Mouse (Mus musculus): ENCODE data around the gene Lrrc56. TPM values are rescaled to one million over a fixed set of nuclear protein-coding genes. Genes with fewer than 3 reads are reported as not detected.

The Lrrc56 gene
- total RNA-seq, 2 experiments from 2014 or later, result 0.28 to 6.1 TPM

DNA sequence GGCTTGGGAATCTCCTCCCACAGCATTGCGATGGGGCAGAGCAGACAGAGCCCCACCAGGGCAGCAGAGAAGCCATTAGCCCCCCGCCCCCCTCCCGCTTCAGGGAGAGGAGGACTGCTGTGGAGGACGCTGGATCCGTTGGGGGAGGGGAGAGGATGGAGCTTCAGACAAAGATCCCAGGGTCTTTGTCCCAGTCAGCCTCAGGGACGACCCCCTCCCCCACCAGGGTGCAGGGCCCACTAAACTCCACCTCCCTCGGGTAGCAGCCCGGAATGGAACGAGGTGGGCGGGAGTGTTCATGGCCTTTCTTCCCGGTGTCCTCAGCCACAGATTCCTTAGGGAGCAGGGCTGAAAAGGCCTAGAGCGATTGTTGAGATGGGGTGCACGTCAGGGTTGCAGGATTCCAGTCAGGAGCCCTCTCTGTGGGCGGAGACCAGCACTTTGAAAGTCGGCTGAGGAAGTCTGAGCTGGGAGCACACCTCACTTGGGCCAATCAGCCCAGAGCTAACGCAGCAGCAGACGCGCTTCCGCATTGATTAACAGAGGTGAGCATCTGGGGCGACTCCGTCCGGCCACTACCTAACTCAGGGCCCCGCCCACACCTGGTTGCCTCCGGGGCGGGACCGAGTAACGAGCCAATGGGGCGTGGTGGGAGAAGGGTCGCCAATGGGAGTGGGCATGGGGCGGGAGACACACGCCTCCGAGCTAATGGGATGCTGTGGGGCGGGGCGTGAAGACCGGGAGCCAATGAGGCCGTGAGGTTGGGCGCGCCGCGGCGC lies 21.3 kb downstream of the Lrrc56 start, which contains the start of gene Rassf7:
Gene Rassf7, plus strand, starts transcription at position 760 of the 779 bp plus-strand sequence.
- ATAC-seq (replicated peaks; ENCODE audit: low FRiP score, low TSS enrichment, poor library complexity, severe bottlenecking), result peak; percentile 89

DNA sequence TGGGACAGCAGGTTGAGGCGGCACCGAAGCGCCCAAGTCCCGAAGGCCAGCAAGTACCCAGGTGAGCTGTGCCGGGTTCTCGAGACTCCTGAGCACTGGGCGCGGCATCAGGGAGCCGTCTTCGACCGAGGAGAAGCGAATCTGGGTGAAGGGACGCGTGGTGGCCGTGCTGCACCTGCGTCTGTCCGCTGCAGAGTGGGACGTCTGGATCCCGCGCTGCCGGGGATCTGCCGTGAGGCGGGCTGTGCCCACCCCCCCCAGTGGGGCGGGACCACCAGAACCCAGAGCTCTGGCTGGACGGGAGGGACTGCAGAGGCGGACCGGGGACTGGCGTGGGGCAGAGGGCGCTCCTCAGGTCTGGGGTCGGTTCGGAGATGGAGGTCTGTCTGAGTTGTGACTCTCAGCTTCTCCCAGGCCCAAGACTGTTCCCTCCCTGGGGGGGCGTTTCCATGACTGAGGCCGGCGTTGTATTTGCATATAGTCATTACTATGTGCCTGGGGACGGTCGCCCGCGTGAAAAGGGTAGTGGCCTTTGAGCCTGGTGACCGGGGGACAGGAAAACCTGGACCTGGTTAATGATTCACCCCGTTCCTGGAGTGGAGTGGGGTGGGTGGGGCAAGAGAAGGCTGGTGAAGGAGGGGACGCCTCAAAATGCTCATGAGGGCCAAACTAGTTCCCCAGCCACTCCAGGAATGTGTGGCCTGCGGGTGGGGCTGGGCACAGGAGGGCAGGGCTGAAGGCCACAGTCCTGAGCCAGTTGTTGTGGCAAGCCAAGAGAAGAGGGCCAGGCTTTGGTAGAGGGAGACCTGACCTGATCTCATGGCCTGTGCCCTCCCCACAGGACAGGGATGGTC lies 22.1 kb downstream of the Lrrc56 start:
- ATAC-seq (replicated peaks; ENCODE audit: low FRiP score, low TSS enrichment, poor library complexity, severe bottlenecking), result peak; percentile 38

DNA sequence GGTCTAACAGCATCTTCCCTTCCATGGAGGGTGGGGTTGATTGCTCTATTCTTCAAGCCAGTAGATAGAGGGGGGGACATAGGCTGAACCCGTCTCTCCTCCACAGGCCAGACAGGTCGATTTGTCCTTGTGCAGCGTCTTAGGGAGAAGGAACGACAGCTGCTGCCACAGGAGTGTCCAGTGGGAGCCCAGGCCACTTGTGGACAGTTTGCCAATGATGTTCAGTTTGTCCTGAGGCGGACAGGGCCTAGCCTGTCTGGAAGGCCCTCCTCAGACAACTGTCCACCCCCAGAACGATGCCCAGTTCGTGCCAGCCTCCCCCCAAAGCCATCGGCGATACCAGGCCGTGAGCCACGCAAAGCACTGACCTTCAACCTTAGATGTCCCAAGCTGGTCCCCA lies 22.9 kb downstream of the Lrrc56 start:
- no peak for ATAC-seq (replicated peaks; ENCODE audit: low FRiP score, low TSS enrichment, poor library complexity, severe bottlenecking)

DNA sequence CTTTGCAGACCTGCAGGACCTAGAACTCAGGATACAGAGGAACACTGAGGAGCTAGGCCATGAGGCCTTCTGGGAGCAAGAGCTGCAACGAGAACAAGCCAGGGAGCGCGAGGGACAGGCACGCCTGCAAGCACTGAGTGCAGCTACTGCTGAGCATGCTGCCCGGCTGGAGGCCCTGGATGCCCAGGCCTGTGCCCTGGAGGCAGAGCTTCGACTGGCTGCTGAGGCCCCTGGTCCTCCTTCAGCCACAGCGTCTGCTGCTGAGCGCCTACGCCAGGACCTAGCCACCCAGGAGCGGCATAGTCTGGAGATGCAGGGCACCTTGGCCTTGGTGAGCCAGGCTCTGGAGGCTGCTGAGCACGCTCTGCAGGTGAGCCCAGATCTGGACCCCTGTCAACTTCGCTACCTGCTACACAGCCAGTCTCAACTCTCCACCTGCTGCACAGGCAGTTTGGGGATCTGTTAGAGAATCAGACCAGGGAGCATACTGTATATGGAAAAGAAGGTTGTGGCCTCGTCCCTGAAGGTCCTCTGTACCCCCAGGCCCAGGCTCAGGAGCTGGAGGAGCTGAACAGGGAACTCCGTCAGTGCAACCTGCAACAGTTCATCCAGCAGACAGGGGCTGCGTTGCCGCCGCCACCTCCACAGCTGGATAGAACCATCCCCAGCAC lies 23.5 kb downstream of the Lrrc56 start:
- no peak for ATAC-seq (replicated peaks; ENCODE audit: low FRiP score, low TSS enrichment, poor library complexity, severe bottlenecking)

DNA sequence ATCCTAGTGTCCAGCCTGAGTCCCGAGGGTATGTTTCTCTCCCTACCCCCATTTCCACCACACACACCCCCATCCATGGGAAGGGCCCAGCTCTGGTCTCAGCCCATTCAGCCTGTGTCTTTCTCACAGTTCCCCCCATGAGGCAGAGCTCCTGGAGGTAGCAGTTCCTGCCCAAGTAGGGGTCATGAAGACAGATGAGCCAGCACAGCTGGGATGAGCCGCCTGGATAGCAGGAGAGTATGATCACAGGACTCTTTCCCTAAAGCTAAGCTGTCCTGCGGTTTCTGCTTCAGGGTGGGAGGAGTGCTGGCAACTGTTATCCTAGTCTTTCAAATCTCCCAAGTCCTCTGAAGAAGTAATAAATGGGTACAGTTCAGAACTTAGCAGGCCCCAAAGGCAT lies 24.2 kb downstream of the Lrrc56 start:
- ATAC-seq (replicated peaks; ENCODE audit: low FRiP score, low TSS enrichment, poor library complexity, severe bottlenecking), result no peak

DNA sequence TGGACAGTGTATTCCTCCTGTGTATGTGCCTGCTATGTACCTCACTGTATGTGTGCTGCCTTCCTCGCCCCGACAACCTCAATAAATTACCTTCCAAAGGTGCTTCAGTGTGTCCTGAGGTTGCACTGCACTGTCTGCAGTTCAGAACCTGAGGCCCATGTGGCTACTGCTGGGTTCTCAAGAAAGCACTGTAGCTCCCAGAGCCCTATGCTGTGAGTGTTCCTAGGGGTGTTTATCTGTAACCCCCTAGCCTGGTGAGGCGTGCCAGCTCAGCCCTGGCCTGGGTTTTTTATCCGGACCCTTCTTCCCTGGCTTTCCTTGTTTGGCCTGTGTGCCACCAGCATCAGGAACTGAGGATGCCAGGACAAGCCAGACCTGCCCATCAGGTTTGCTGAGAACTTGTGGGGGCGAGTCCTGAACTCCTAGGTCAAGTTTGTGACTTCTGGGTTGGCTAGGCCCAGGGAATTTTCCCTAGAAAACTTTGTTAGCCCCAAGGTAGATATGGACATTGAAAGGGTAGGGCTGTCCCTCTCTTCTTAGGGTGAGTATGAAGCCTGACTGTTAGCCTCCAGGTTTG lies 24.7 kb downstream of the Lrrc56 start:
- ATAC-seq (replicated peaks; ENCODE audit: low FRiP score, low TSS enrichment, poor library complexity, severe bottlenecking), result no peak

DNA sequence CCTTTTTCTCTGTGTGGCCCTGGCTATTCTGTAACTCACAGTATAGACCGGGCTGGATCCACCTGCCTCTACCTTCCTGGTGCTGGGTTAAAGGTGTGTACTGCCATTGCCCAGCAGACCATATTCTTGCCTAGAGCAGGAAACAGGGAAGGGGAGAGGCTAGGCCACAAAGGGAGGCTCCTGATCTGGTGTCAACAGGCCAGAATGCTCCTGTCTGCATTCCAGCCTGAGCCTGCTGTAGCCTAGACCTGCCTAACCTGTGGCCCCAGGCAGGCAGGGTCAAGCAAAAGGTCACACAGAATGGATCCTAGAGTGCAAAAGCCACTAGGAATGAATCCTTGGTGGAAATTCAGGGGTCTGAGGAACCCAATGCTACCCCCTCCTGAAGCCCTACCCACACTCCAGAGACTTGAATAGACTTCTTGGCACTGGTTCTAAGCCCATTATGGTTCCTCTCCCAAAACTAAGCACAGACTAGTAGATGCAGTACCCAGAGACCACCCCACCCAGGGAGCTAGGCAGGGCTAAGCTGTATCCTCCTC lies 25.7 kb downstream of the Lrrc56 start:
- no peak for ATAC-seq (replicated peaks; ENCODE audit: low FRiP score, low TSS enrichment, poor library complexity, severe bottlenecking)

DNA sequence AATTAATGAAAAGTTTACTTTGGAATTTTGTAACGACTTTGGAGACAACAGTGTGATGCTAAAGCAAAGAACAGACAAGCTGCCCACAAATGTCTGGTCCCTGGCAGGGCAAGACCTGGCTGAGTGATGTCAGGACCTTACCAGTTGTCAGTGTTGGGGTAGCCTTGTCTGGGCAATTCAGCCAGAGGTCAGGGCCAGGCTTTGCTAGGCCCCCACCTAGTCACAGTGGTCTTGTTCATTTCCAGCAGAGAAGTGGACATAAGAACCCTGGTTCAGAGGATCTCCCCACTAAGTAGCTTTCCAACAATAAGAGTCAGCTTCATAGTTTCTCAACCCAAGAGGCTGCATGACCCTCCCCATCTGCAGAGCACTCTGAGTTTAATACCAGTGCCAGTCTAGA lies 26.4 kb downstream of the Lrrc56 start:
- no peak for ATAC-seq (replicated peaks; ENCODE audit: low FRiP score, low TSS enrichment, poor library complexity, severe bottlenecking)

DNA sequence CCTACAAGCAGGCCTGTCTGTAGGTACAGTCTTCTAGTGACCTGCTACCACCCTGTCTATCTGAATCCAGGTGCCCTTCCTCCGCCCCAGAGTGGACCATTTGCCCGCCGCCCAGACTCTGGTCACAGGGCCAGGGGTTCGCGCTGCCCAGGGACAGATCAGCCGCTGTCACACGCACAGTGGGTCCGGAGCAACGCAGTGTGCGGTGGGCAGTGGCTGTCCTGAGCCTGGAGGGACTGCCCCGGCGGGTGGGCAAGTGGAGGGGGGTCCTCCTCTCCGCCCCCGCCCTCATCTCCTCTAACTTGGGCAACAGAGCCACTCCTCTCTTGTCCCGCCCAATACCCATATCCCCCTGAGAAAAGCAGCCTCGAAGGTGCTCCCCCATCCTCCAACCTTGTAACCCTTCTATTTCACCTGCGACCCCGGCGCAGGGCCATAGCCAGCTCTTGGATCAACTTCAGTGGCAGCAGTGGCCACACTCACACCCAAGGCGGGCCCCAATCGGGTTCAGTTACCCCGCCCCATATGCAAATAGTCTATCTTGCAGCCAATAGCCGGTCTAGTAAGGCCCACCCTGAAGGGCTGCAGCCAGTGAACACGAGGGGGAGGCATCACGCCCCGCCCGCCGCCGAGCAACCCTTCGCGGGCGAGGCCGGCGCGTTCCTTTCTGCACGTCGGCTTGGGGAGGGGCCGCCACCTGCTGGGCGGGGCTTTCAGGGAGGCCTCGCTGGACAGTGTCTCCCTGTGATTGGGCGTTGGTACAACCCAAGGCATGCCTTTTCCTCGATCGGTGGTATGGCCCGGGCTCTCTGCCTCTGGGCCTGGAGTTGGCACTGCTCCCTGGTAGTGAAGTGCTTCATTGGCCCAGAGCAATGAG lies 27.5 kb downstream of the Lrrc56 start:
- ATAC-seq (replicated peaks; ENCODE audit: low FRiP score, low TSS enrichment, poor library complexity, severe bottlenecking), result peak; percentile 95

DNA sequence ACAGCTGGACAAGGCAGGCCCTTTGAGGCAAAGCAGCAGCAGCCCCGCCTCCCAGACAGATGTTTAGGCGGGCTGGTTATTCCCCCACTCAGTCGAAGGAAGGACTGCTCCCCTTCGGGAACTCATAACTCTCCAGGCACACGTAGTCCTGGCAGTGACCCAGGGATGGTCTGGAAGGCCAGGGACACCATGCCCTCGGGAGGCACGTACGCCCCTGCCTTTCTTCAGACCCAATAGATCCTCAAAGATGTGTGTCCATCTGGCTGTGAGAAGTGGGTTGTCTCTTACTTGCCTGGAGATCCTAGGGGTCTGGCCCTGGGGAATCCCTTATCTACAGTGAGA lies 28.1 kb downstream of the Lrrc56 start:
- ATAC-seq (replicated peaks; ENCODE audit: low FRiP score, low TSS enrichment, poor library complexity, severe bottlenecking), result no peak

DNA sequence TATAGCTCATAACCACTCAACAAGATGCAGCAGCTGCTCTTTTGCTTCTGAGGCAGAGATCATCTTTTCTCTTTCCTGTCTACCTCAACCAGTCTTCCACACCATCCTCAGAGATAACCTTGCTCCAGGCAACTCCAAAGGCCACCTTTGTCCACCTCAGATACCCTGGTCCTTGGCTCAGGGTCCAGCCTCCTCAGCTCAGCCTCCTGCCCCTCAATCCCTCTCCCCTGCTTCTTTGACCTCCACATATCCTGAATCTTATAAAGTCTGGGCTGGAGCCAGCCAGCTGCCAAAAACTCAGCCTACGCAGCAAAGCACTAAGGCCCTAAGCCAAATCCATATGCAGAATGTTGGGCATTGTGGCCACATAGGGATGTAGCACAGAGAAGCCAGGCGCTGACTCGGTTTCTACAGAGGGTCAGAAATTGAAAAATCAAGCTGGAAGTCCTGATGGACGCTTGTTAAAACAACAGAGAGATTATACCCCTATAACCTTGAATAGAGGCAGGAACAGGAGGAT lies 28.8 kb downstream of the Lrrc56 start:
- no peak for ATAC-seq (replicated peaks; ENCODE audit: low FRiP score, low TSS enrichment, poor library complexity, severe bottlenecking)

DNA sequence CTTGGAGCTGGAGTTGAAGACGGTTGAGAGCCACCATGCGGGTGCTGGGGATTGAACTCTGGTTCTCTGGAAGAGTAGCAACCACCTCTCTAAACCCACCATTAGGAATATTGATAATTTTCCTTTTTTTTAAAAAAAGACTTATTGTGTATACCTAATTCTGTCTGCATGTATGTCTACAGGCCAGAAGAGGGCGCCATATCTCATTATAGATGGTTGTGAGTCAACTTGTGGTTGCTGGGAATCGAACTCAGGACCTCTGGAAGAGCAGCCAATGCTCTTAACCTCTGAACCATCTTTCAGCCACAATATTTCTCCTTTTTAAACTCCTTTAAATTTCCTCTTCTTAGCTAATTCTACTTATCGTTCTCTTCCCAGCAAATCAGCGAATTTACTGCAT lies 32.6 kb downstream of the Lrrc56 start:
- ATAC-seq (replicated peaks; ENCODE audit: low FRiP score, low TSS enrichment, poor library complexity, severe bottlenecking), result no peak

DNA sequence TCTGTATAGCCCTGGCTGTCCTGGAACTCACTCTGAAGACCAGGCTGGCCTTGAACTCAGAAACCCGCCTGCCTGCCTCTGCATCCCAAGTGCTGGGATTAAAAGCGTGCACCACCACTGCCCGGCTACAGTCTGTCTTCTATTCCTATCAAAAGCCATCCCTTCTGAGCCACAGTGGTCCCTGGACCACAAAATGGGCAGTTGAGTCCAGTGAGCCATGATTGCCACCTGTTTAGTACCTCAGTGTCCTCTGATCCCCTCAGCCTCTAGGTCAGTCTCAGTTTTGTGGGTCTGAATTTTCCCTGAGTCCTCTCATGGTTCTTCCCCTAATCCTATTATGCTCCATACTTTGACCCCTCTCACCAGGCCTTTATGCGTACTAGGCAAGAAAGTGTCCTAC lies 33.8 kb downstream of the Lrrc56 start:
- no peak for ATAC-seq (replicated peaks; ENCODE audit: low FRiP score, low TSS enrichment, poor library complexity, severe bottlenecking)

DNA sequence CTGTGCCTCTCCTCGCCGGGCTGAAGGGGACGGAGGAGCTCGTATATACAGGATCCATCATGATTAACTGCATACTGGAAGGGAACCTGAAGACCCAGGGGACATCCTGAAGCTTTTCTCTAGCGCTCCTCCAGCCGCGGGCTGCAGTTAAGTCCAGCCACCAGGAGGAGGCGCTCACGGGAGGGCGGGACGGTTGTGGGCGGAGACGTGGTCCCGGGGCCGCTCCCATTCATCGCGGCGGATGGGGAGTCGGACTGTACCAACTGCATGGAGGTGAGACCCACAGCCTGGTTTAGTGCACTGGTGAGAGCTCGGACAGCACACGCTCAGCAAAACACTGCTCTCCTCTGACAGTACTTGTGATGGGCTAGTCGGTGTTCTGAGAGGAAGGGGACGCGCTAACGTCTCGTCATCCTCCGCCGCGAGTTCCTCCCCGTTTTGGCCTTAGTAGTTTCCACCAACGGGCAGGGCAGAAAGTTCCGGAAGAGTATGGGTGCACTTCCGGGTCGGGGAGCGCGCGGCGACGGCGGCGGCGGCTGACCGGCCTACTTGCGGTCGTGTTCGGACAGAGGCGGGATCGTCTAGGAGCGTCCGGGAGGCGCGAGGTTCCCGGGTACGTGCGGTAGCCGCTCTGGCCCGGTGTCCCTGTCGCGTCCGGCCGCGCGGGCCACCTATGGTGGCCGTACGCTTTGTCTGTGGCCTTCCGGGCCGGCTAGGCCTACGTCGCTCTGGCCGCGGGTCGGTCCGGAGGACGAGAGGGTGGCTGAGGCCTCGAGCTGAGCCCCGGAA lies 34.5 kb downstream of the Lrrc56 start, which contains the start of gene Phrf1:
Gene Phrf1, plus strand, starts transcription at position 506 of the 789 bp plus-strand sequence.
- ATAC-seq (replicated peaks; ENCODE audit: low FRiP score, low TSS enrichment, poor library complexity, severe bottlenecking), result peak; percentile 90

DNA sequence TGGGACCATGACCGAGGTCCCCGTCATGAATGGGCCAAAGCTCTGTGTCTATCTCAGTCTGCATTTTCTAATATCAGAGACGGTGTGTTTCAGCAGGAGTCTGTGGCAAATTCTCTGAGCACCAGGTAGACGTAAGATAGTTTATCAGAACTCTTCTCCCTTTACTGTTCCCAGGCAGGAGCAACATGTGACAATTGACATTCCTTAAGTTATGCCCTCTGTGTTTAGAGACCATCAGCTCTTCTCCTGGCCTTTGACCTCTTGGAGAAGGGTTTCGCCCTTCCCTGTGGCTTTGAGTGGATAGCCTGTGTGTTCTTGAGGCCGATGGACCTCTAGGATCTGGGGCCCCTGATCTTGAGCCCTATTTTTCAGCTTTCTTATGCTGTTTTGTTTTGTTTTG lies 35.7 kb downstream of the Lrrc56 start:
- no peak for ATAC-seq (replicated peaks; ENCODE audit: low FRiP score, low TSS enrichment, poor library complexity, severe bottlenecking)

DNA sequence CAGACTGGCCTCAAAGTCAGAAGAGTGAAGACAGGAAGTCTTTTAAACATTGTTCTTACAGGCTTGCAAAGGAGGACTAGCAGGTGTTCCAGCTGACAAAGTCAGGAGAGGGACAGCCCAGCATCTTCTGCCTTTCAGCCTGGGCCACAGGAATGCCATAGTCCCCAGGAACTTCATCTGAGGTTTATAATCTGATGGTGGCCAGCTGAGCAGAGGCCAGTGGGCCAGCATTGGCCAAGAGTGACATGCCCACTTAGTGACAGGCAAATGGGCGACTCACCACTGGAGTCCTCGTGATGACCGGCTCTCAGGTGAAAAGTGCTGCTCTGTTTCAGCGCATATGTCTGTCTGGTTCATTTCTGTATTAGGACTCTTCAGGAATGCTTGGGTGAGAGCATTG lies 36.6 kb downstream of the Lrrc56 start:
- no peak for ATAC-seq (replicated peaks; ENCODE audit: low FRiP score, low TSS enrichment, poor library complexity, severe bottlenecking)

DNA sequence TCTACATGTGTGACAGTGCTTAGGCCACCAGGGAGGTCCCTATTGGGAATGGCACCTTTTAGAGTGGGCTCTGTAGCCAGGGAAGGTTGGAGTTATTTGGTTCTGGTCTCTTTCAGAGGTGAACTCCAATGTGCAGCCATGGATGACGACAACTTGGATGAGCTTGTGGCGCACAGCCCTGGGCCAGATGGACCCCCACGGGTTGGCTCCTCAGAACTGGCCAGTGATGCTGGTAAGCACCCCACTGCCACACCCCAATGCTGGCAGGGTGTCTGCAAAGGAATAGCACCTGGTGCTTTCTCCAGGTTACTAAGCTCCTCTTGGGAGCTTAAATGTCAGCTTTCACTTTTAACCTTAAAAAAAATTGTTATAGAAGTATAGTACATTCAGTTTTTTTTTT lies 37.2 kb downstream of the Lrrc56 start:
- no peak for ATAC-seq (replicated peaks; ENCODE audit: low FRiP score, low TSS enrichment, poor library complexity, severe bottlenecking)

DNA sequence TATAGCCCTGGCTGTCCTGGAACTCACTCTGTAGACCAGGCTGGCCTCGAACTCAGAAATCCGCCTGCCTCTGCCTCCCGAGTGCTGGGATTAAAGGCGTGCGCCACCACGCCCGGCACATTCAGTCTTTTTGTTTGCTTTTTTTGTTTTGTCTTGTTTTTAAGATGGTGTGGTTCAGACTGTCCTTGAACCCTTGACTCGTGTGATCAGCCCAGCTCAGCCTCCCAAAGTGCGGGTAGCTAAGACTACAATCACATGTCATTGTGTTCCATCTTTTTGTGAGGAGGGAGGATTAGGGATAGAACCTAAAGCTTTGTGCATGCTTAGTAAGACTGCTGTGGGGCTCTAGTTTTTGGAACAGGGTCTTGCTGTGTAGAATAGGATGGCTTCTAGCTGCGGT lies 37.6 kb downstream of the Lrrc56 start:
- ATAC-seq (replicated peaks; ENCODE audit: low FRiP score, low TSS enrichment, poor library complexity, severe bottlenecking), result no peak
